Mouse (Mus musculus) bone marrow, adult 2 months (tissue): ENCODE data around the gene Bpifa1.
"Not testable (repeated sequence)": the region's sequence is repeated elsewhere in the genome, so short reads cannot be mapped to it uniquely, and the experiment has no call there.

Experiments
- CTCF ChIP-seq: fragments of 200-500 bp; IDR thresholded peaks from 2 replicates; pipeline ENCODE4 v1.5.1; 2011; ENCODE audit warnings: low read length, control low read depth; ENCODE audit not compliant: control insufficient read depth, insufficient read depth
- POLR2A ChIP-seq: fragments of 200-500 bp; IDR thresholded peaks from 2 replicates; pipeline ENCODE4 v1.6.1; 2011; ENCODE audit warnings: low read depth, mild to moderate bottlenecking, control low read depth, low read length, borderline replicate concordance; ENCODE audit not compliant: control insufficient read depth

GRCm38 (mm10) chr2:154183061-154183460 lies 40.4 kb downstream of the Bpifa1 start:
- not testable (repeated sequence) for TF ChIP-seq POLR2A, CTCF
